In genomic region chr10:39421772-39422171, GRCm38 (mm10) we compare ENCODE assay signal across 11 mouse cellular contexts. TPM values are rescaled to one million over a fixed set of nuclear protein-coding genes. Genes with fewer than 3 reads are reported as not detected.
DNase-seq lines count a peak whose midpoint lies in the region; ATAC-seq and TF ChIP-seq lines count a peak whose summit lies in the region.
"Had no signal": no experiment of that assay in that cellular context is flagged by ENCODE, and none has a peak within 500 bp of the region (broad histone marks: within the 10 kb centered on the region; RNA-seq: fewer than 3 reads in every experiment).

No protein-coding gene starts in this region.

- H3K36me3 ChIP-seq in forebrain, embryonic 13.5 days (ENCODE audit: poor library complexity, severe bottlenecking): peaks cover 15% of the 10 kb centered on the region
- no peaks in the 10 kb centered on the region for H3K36me3 ChIP-seq in forebrain, embryonic 11.5 days (ENCODE audit: control insufficient read depth, insufficient read depth, low read length)
- no peaks in the 10 kb centered on the region; the same call in 1 of the 2 replicates for H3K36me3 ChIP-seq in forebrain, postnatal 0 days (ENCODE audit: insufficient read depth)
- H3K36me3 ChIP-seq in stomach, postnatal 0 days (ENCODE audit: control insufficient read depth, insufficient read depth, low read length): no peaks in the 10 kb centered on the region
- H3K36me3 ChIP-seq: liver, embryonic 13.5 days had no signal

- no peak for TF ChIP-seq CTCF in forebrain, postnatal 0 days (IDR thresholded peaks at IDR 0.05; ENCODE audit: low read depth)
- no peak for TF ChIP-seq CTCF in stomach, postnatal 0 days (IDR thresholded peaks at IDR 0.05; ENCODE audit: low read depth)

- no peak for DNase-seq in forebrain, embryonic 11.5 days (ENCODE audit: low spot score)
- DNase-seq in layer of hippocampus, adult 11-12 months (ENCODE audit: low spot score): peak; percentile 31
- DNase-seq in layer of hippocampus, postnatal 25 days (ENCODE audit: extremely low spot score in 1 of 2, low spot score in 1 of 2): no peak
- DNase-seq in Muller cell, postnatal 12 days (ENCODE audit: inconsistent ontology term): peak; percentile 54
- peak; percentile 36 for DNase-seq in forebrain, postnatal 0 days
- DNase-seq in stomach, postnatal 0 days (ENCODE audit: low spot score): no peak
- DNase-seq in spleen, postnatal 4 days (ENCODE audit: low spot score in 2 of 2): no peak
- DNase-seq: kidney, adult 11 months; liver, embryonic 13.5 days had no signal

- H3K9ac ChIP-seq in forebrain, embryonic 13.5 days: no peak overlapping the region
- H3K9ac ChIP-seq in forebrain, embryonic 11.5 days (ENCODE audit: low read length): no peak overlapping the region
- H3K9ac ChIP-seq in forebrain, postnatal 0 days: no peak overlapping the region
- H3K9ac ChIP-seq in stomach, postnatal 0 days (ENCODE audit: low read length): no peak overlapping the region
- H3K9ac ChIP-seq: liver, embryonic 13.5 days; midbrain, embryonic 12.5 days had no signal

- ATAC-seq in forebrain, embryonic 13.5 days: 0 out of 2 replicates have a peak, but pooled peaks have one; percentile 23
- ATAC-seq in forebrain, embryonic 11.5 days (replicated peaks; ENCODE audit: low FRiP score): no peak
- ATAC-seq in forebrain, postnatal 0 days: peak; percentile 28; the same call in 1 of the 2 replicates
- no peak for ATAC-seq in stomach, postnatal 0 days (ENCODE audit: low FRiP score, low TSS enrichment)

- no peak overlapping the region for H3K27ac ChIP-seq in forebrain, embryonic 13.5 days
- H3K27ac ChIP-seq in forebrain, embryonic 11.5 days (ENCODE audit: low read depth, low read length): no peak overlapping the region
- H3K27ac ChIP-seq in forebrain, postnatal 0 days (ENCODE audit: low read depth, low read length): peak overlapping the region; percentile 9; the same call in 1 of the 2 replicates
- no peak overlapping the region for H3K27ac ChIP-seq in stomach, postnatal 0 days (replicated peaks)
- H3K27ac ChIP-seq: liver, embryonic 13.5 days; midbrain, embryonic 12.5 days had no signal

- TF ChIP-seq EP300 in stomach, postnatal 0 days (optimal IDR thresholded peaks at IDR 0.05): no peak

- peaks cover 45% of the 10 kb centered on the region for H3K4me1 ChIP-seq in forebrain, embryonic 13.5 days
- H3K4me1 ChIP-seq in forebrain, embryonic 11.5 days (replicated peaks; ENCODE audit: control insufficient read depth, insufficient read depth, low read length): no peaks in the 10 kb centered on the region
- peaks cover 24% of the 10 kb centered on the region for H3K4me1 ChIP-seq in forebrain, postnatal 0 days (ENCODE audit: insufficient read depth)
- H3K4me1 ChIP-seq in stomach, postnatal 0 days (replicated peaks; ENCODE audit: control insufficient read depth, insufficient read depth): peaks cover 2% of the 10 kb centered on the region

- no peak overlapping the region for H3K4me3 ChIP-seq in forebrain, embryonic 13.5 days
- H3K4me3 ChIP-seq in forebrain, embryonic 11.5 days (ENCODE audit: low read depth, low read length): no peak overlapping the region
- no peak overlapping the region for H3K4me3 ChIP-seq in forebrain, postnatal 0 days (ENCODE audit: low read depth, low read length)
- no peak overlapping the region for H3K4me3 ChIP-seq in stomach, postnatal 0 days (ENCODE audit: low read depth, low read length)
- H3K4me3 ChIP-seq: liver, embryonic 13.5 days; midbrain, embryonic 12.5 days had no signal

- WGBS in forebrain, embryonic 13.5 days: 79% methylated on average over 9 of the region's 9 CpGs
- WGBS in forebrain, embryonic 11.5 days: 93% methylated on average over 9 of the region's 9 CpGs
- WGBS in forebrain, postnatal 0 days: 55% methylated on average over 9 of the region's 9 CpGs
- 79% methylated on average over 9 of the region's 9 CpGs for WGBS in stomach, postnatal 0 days

- no peaks in the 10 kb centered on the region for H3K9me3 ChIP-seq in forebrain, embryonic 13.5 days (replicated peaks)
- H3K9me3 ChIP-seq in forebrain, embryonic 11.5 days (ENCODE audit: control insufficient read depth, low read length): no peaks in the 10 kb centered on the region
- no peaks in the 10 kb centered on the region for H3K9me3 ChIP-seq in forebrain, postnatal 0 days (ENCODE audit: low read length)
- H3K9me3 ChIP-seq in stomach, postnatal 0 days (ENCODE audit: control insufficient read depth, low read length): no peaks in the 10 kb centered on the region
- H3K9me3 ChIP-seq: liver, embryonic 13.5 days; midbrain, embryonic 12.5 days had no signal

- no peaks in the 10 kb centered on the region for H3K27me3 ChIP-seq in forebrain, embryonic 13.5 days
- no peaks in the 10 kb centered on the region for H3K27me3 ChIP-seq in forebrain, embryonic 11.5 days (ENCODE audit: control insufficient read depth, insufficient read depth, low read length)
- no peaks in the 10 kb centered on the region for H3K27me3 ChIP-seq in forebrain, postnatal 0 days (ENCODE audit: insufficient read depth, low read length)
- no peaks in the 10 kb centered on the region for H3K27me3 ChIP-seq in stomach, postnatal 0 days (ENCODE audit: control insufficient read depth, insufficient read depth, low read length)
- H3K27me3 ChIP-seq: liver, embryonic 13.5 days; midbrain, embryonic 12.5 days had no signal

- no peak overlapping the region for H3K4me2 ChIP-seq in forebrain, embryonic 13.5 days
- H3K4me2 ChIP-seq in forebrain, embryonic 11.5 days (ENCODE audit: low read depth, low read length, severe bottlenecking): no peak overlapping the region
- H3K4me2 ChIP-seq in forebrain, postnatal 0 days (ENCODE audit: low read depth): no peak overlapping the region
- no peak overlapping the region for H3K4me2 ChIP-seq in stomach, postnatal 0 days (replicated peaks; ENCODE audit: low read depth)
- H3K4me2 ChIP-seq: liver, embryonic 13.5 days; midbrain, embryonic 12.5 days had no signal

RNA-seq across cellular contexts. Expression of gene Fyn, which starts 53.1 kb away (rescaled TPM):
- polyA plus RNA-seq in forebrain, embryonic 13.5 days (2015; fragmentation: Nextera tagmentation; extraction: Ambion mirVana): 58.8 and 61.4 TPM in 2 replicates
- polyA plus RNA-seq in forebrain, embryonic 11.5 days (2014; fragmentation: Nextera tagmentation; extraction: Ambion mirVana): 42.7 and 44.6 TPM in 2 replicates
- 100 to 1,000 TPM; 166 to 174 TPM for total RNA-seq in layer of hippocampus, postnatal 25 days (2021)
- total RNA-seq in forebrain, postnatal 0 days (2014; rRNA removed): 147 and 155 TPM in 2 replicates
- polyA plus RNA-seq in forebrain, postnatal 0 days (2015; fragmentation: Nextera tagmentation; extraction: Ambion mirVana): 75.1 and 85.8 TPM in 2 replicates
- polyA plus RNA-seq in stomach, postnatal 0 days (2015; fragmentation: Nextera tagmentation; extraction: Ambion mirVana): 12.5 and 12.6 TPM in 2 replicates

Comparison
In these comparisons a context has a peak if more than half of its experiments do, and no peak if none do; other contexts are left out.
1. ATAC-seq: peak in forebrain, embryonic 13.5 days (single experiment) and forebrain, postnatal 0 days (single experiment); none in forebrain, embryonic 11.5 days (single experiment) and stomach, postnatal 0 days (single experiment).
2. DNase-seq: peak in layer of hippocampus, adult 11-12 months (single experiment), Muller cell, postnatal 12 days (single experiment) and forebrain, postnatal 0 days (single experiment); none in forebrain, embryonic 11.5 days (single experiment), layer of hippocampus, postnatal 25 days (0 of 2), stomach, postnatal 0 days (single experiment) and spleen, postnatal 4 days (0 of 2).